Mouse (Mus musculus) stomach, embryonic 14.5 days (tissue): ENCODE data around the gene Wfdc15b. TPM values are rescaled to one million over a fixed set of nuclear protein-coding genes. Genes with fewer than 3 reads are reported as not detected.

Experiments
- ATAC-seq: fragments of 200-750 bp; cut with Nextera tagmentation; 2 replicates; pipeline ENCODE4 v1.8.0; 2017; ENCODE audit warnings: low read depth, moderate TSS enrichment; ENCODE audit not compliant: insufficient number of reproducible peaks, insufficient read depth, low FRiP score
- H3K27ac ChIP-seq: fragments of 300-500 bp; sonication (generic); 2 replicates; pipeline ENCODE4 v1.5.1; 2014; ENCODE audit warnings: mild to moderate bottlenecking, low read length, moderate library complexity, mixed read lengths
- H3K27me3 ChIP-seq: fragments of 300-500 bp; sonication (generic); 2 replicates; pipeline ENCODE4 v1.6.1; 2014; ENCODE audit warnings: low read length, control low read depth, mixed read lengths; ENCODE audit not compliant: control insufficient read depth, insufficient read depth
- H3K36me3 ChIP-seq: fragments of 300-500 bp; sonication (generic); 2 replicates; pipeline ENCODE4 v1.6.1; 2014; ENCODE audit warnings: mild to moderate bottlenecking, control low read depth, low read length, moderate library complexity, mixed read lengths; ENCODE audit not compliant: control insufficient read depth, insufficient read depth
- H3K4me1 ChIP-seq: fragments of 300-500 bp; sonication (generic); 2 replicates; pipeline ENCODE4 v1.6.1; 2014; ENCODE audit warnings: low read length, control low read depth, mixed read lengths; ENCODE audit not compliant: control insufficient read depth, insufficient read depth
- H3K4me2 ChIP-seq: fragments of 300-500 bp; sonication (generic); replicated peaks from 2 replicates; pipeline ENCODE4 v1.6.1; 2014; ENCODE audit warnings: low read depth, low read length, control low read depth
- H3K4me3 ChIP-seq: fragments of 300-500 bp; sonication (generic); 2 replicates; pipeline ENCODE4 v1.5.1; 2014; ENCODE audit warnings: low read depth, low read length, control low read depth
- H3K9ac ChIP-seq: fragments of 300-500 bp; sonication (generic); replicated peaks from 2 replicates; pipeline ENCODE4 v1.6.1; 2014; ENCODE audit warnings: low read depth, mild to moderate bottlenecking, control low read depth, low read length, moderate library complexity, mixed read lengths
- H3K9me3 ChIP-seq: fragments of 300-500 bp; sonication (generic); 2 replicates; pipeline ENCODE4 v1.6.1; 2016; ENCODE audit warnings: low read depth, low read length, control low read depth; ENCODE audit not compliant: control insufficient read depth
- WGBS: fragments of 180-500 bp; shearing (Covaris S2); extraction: QIAGEN DNeasy Blood & Tissue Kit; methylation state at CpG from one replicate; pipeline ENCODE4 v1.1.7; 2014; 5-methylcytosine and 5-hydroxymethylcytosine counted together
- polyA plus RNA-seq: library from polyadenylated mRNA; unstranded; fragments of >200 nt; fragmentation: Nextera tagmentation; extraction: Ambion mirVana; gene quantifications from 2 replicates; pipeline ENCODE4 v1.2.1, GENCODE M21; 2014

The Wfdc15b gene
- polyA plus RNA-seq, 1 experiment from 2014 or later: 13.2 TPM

DNA sequence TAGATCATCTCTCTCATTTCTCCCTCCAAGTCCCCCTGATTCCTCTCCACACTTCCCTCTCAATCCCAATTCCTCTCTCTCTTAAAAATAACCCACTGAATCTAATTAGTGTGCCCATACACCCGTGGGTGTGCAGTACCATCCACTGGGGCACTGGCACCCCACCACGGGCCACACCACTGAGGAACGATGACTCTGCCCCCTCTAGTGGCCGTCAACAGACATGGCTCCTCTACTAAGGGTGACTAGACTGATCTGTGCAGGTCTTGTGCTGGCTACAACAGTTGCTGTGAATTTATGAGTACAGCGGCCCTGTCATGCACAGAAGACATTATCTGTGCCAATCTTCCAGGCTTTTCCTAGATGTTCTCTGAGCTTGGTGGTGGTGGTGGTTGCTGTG is 32.7 kb downstream of the Wfdc15b start:
- Histone ChIP-seq H3K4me2 (no peak overlapping the region), H3K4me1 (no peaks in the 10 kb centered on the region), H3K36me3 (no peaks in the 10 kb centered on the region), H3K4me3 (no peak overlapping the region), H3K27ac (no peak overlapping the region), H3K27me3 (no peaks in the 10 kb centered on the region), H3K9ac (no peak overlapping the region), H3K9me3 (no peaks in the 10 kb centered on the region)
- 32% methylated on average over 5 of the region's 5 CpGs for WGBS
- ATAC-seq: 0 out of 2 replicates have a peak, but pooled peaks have one; percentile 33

DNA sequence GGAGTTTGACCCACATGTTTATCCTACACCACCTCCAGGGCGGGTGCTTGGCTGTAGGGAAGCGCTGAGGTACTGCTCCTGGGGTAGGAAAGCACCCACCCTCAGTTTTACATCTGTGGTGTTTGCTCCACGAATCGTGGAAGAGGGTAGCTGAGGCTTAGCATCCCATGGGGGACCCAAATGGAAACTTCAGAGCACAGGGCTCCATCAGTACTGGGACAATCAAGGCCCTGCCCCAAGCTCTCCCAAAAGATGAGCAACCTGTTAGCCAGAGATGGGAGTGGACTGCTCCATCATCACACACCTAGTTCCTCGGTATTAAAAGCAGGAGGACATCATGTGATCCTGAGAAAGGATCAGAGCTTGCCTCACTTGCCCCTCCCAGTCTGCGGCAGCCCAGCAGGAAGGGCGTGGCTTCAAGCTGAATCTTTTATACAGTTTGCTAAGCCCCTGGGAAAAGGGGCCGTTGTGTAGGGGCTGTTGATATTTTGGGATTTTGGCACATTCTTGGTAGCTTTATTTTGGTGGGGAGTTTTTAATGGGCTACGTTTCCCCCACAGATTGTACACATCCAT is 37.2 kb downstream of the Wfdc15b start:
- no peaks in the 10 kb centered on the region for H3K9me3 ChIP-seq
- WGBS: 38% methylated on average over 9 of the region's 9 CpGs
- H3K4me2 ChIP-seq: no peak overlapping the region
- H3K4me3 ChIP-seq: no peak overlapping the region
- no peaks in the 10 kb centered on the region for H3K36me3 ChIP-seq
- no peaks in the 10 kb centered on the region for H3K27me3 ChIP-seq
- no peak for ATAC-seq
- no peaks in the 10 kb centered on the region for H3K4me1 ChIP-seq
- no peak overlapping the region for H3K27ac ChIP-seq
- no peak overlapping the region for H3K9ac ChIP-seq

DNA sequence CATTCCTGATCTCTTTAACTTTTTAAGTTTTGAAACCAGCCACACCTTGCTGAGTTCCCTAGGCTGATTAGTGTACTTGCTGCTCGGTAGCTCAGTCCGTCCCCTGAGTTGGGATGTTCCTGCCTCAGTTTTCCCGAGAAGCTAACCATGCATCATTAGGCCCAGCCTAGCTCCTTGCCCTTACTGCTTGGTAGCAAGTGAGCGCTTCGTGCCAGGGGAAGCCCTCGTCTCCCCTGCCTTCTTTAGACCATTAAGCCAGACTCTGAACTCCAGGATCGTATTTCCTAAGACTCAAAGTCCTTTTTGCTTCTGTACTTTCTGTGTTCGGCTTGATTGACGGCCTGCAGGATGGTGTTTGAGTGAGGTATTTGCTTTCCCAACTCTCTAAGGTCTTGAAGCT is 38.1 kb downstream of the Wfdc15b start:
- Histone ChIP-seq H3K4me2 (no peak overlapping the region), H3K9ac (no peak overlapping the region), H3K27me3 (no peaks in the 10 kb centered on the region), H3K9me3 (no peaks in the 10 kb centered on the region), H3K4me1 (no peaks in the 10 kb centered on the region), H3K36me3 (no peaks in the 10 kb centered on the region), H3K27ac (no peak overlapping the region), H3K4me3 (no peak overlapping the region)
- ATAC-seq: no peak
- 68% methylated on average over 9 of the region's 9 CpGs for WGBS

DNA sequence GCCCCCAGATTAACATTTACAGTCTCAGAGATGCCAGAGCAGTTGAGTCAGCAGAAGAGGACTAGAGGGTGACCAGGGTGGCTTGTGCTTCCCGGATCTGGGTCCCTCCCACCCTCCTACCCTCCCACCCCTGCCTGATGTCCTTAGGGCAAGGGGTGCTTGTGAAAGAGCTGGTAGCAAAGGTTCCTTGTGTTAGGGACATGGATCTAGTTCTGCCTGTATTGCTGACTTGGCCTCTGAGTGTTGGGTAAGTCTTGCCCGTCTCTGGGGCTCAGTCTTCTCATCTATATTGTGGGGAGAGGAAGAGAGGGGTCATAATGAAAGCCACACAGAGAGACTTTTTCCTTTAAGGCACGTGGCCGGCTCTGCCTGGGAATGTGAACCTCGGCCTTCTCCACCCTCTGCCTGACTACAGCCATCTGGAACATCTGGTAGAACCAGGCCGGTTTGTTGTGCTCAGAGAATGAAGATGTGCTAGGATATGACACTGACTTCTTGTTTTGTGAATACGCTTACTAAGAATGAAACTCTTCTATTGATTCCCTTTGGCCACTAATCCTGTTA is 38.7 kb downstream of the Wfdc15b start, which contains the start of gene Wfdc5:
TSS of gene Wfdc5 (minus strand) at position 51 of the 564 bp plus-strand sequence.
- H3K27ac ChIP-seq: no peak within 1 kb of the TSS
- ATAC-seq: no peak
- no peaks in the 10 kb centered on the region for H3K9me3 ChIP-seq
- H3K4me3 ChIP-seq: no peak within 1 kb of the TSS
- H3K9ac ChIP-seq: no peak within 1 kb of the TSS
- H3K4me1 ChIP-seq: no peaks in the 10 kb centered on the region
- no peak within 1 kb of the TSS for H3K4me2 ChIP-seq
- no peaks in the 10 kb centered on the region for H3K27me3 ChIP-seq
- no peaks in the 10 kb centered on the region for H3K36me3 ChIP-seq
- 85% methylated on average over 7 of the region's 7 CpGs for WGBS

DNA sequence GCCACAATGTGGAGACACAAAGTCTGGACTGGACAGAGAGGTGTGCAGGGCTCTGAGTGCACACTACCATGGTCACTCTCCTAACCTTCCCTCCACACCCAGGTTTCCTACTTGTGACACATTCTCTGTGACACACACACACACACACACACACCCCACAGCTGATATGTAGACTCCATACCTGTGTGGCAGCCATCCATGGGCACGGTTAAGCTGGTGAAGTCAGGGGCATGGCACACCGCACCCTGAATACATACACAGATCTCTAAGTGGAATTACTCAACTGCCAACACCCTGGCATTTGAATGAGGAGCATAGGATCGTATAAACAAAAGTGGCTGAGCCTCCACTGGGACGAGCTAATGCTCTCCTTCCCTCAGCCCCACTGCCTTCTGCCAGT is 40.7 kb downstream of the Wfdc15b start:
- Histone ChIP-seq H3K36me3 (no peaks in the 10 kb centered on the region), H3K4me1 (no peaks in the 10 kb centered on the region), H3K27ac (no peak overlapping the region), H3K9ac (no peak overlapping the region), H3K4me3 (no peak overlapping the region), H3K27me3 (no peaks in the 10 kb centered on the region), H3K9me3 (no peaks in the 10 kb centered on the region), H3K4me2 (no peak overlapping the region)
- 74% methylated on average over 4 of the region's 4 CpGs for WGBS
- no peak for ATAC-seq

DNA sequence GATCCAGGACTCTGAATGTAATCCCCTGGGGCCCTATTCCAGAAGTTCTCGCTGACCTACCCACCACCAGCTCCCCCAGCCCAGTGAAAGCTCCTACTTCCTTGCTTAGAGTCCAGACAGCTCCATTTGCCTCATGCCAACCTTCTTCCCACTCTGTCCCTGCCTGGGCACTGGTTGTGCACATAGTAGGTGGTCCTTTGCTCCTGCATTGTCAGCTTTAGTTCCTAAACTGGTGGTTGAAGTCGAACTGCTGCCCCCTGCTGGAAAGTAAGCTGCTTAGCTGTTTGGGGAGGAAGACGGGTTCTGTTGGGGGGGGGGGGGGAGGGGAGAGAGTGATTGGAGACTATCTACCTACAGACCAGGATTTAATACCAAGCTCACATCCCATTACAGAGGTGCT is 41.3 kb downstream of the Wfdc15b start:
- ATAC-seq: no peak
- H3K4me3 ChIP-seq: no peak overlapping the region
- H3K4me2 ChIP-seq: no peak overlapping the region
- WGBS: 43% methylated on average over 3 of the region's 3 CpGs
- no peaks in the 10 kb centered on the region for H3K36me3 ChIP-seq
- no peaks in the 10 kb centered on the region for H3K9me3 ChIP-seq
- no peak overlapping the region for H3K27ac ChIP-seq
- H3K4me1 ChIP-seq: no peaks in the 10 kb centered on the region
- H3K9ac ChIP-seq: no peak overlapping the region
- no peaks in the 10 kb centered on the region for H3K27me3 ChIP-seq

DNA sequence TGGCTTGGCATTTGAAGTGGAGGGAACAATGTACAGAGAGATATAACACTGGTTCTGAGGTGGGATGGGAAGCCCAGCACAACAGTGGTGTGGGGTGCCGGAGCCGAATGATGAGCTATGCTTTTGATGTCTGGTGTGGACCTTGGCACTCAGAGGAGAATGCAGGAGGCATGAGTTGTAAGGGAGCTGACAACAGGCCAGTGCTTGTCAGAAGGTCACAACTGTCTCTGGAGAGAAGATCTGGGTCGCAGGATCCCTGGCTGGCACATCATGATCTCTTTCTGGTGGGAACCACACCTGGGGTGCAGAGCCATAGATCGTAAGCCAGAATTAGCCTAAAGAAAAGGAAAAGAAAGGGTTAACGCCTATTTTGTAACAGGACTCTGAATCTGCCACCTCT is 43.6 kb downstream of the Wfdc15b start:
- no peaks in the 10 kb centered on the region for H3K27me3 ChIP-seq
- H3K9me3 ChIP-seq: no peaks in the 10 kb centered on the region
- no peak overlapping the region for H3K27ac ChIP-seq
- no peak overlapping the region for H3K4me2 ChIP-seq
- no peak for ATAC-seq
- 75% methylated on average over 5 of the region's 5 CpGs for WGBS
- no peaks in the 10 kb centered on the region for H3K36me3 ChIP-seq
- no peak overlapping the region for H3K4me3 ChIP-seq
- no peak overlapping the region for H3K9ac ChIP-seq
- no peaks in the 10 kb centered on the region for H3K4me1 ChIP-seq

- 83% methylated on average over 3 of the region's 3 CpGs for WGBS
- H3K27me3 ChIP-seq: peaks cover 9% of the 10 kb centered on the region; the same call in 1 of the 2 replicates
Measured at GRCm38 (mm10) chr2:164175850-164176249, 45.6 kb downstream of the Wfdc15b start.

More at GRCm38 (mm10) chr2:164175850-164176249, 45.6 kb downstream of the Wfdc15b start:
- H3K4me1 ChIP-seq: no peaks in the 10 kb centered on the region
- no peaks in the 10 kb centered on the region for H3K36me3 ChIP-seq
- H3K27ac ChIP-seq: no peak overlapping the region
- H3K9me3 ChIP-seq: no peaks in the 10 kb centered on the region
- H3K9ac ChIP-seq: no peak overlapping the region
- no peak for ATAC-seq
- H3K4me3 ChIP-seq: no peak overlapping the region
- no peak overlapping the region for H3K4me2 ChIP-seq
